Mouse (Mus musculus): ENCODE measurements at regions not wholly inside any gene's neighbourhood (a gene's known extent, or its start where the extent isn't known, plus 50 kb on each side); places are given as distances from the start of the nearest gene placed in this dataset.

DNA sequence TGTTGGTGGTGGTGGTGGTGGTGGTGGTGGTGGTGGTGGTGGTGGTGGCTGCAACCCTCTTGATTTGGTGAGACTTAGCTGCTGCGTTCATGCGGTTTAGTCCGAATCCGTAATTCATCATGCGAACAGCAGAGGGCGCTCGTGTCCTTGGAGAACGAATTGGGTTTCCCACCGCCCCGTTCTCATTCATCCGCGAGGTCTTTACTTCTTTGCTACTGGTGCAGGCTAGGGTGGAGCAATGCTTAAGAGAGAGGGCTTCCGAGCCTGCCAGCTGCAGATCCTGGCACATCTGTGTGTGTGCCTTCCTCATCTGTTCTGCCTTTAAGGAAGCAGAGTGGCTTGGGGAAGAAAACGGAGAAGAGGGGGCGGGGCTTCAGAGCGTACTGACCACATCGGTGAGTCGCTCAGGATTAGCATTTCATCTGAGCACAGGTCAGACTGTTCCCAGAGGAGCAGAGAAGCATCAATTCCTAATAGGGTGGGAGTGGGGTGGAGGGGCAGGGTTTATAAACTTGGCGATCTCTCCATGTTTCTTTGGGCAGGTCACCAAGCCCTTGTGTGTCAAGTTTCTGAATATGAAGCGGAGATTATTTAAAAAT lies 111.7 kb upstream of the 1700012A03Rik start:
- peak; percentile 81 for TF ChIP-seq CTCF (conservative IDR thresholded peaks at IDR 0.05; ENCODE audit: insufficient read depth, insufficient read length, low read depth, low read length)
- TF ChIP-seq POLR2A (IDR thresholded peaks at IDR 0.05; ENCODE audit: low read depth, low read length): no peak

Measured in kidney, adult 2 months (tissue).